Mouse (Mus musculus) cortical plate, adult 2 months (tissue): ENCODE results near the gene Draxin.

Experiments used
- CTCF ChIP-seq: fragments of 200-500 bp; IDR thresholded peaks from 2 replicates; pipeline ENCODE4 v1.5.1; 2011; ENCODE audit warnings: mild to moderate bottlenecking, control low read depth, low read length; ENCODE audit not compliant: insufficient read depth; ENCODE audit errors: extremely low read depth
- POLR2A ChIP-seq: fragments of 200-500 bp; IDR thresholded peaks from 2 replicates; pipeline ENCODE4 v1.6.1; 2011; ENCODE audit warnings: mild to moderate bottlenecking, low read length, control low read depth; ENCODE audit not compliant: insufficient read depth; ENCODE audit errors: extremely low read depth

DNA sequence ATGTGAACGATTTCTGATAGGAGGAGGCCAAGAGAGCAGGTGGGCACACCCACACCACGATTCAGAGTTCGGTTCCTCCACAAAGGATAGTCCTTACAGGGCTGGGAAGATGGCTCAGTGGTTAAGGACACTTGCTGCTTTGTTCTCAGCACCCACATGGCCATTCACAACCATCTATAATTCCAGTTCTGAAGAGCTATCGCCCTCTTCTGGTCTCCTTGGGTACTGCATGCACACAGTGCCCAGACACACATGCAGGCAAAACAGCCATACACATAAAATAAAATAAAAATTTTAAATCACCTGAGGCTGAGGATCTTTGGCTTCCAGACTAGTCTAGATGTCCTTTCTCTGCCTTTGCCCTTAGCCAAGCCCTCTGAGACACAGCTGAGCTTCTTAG, 13.1 kb downstream of the Draxin start:
- TF ChIP-seq CTCF: no peak
- no peak for TF ChIP-seq POLR2A
